Mouse (Mus musculus): ENCODE measurements around the gene Sar1a. TPM values are rescaled to one million over a fixed set of nuclear protein-coding genes. Genes with fewer than 3 reads are reported as not detected.

Gene Sar1a
- polyA plus RNA-seq, 1 experiment from 2014 or later = 193 TPM

DNA sequence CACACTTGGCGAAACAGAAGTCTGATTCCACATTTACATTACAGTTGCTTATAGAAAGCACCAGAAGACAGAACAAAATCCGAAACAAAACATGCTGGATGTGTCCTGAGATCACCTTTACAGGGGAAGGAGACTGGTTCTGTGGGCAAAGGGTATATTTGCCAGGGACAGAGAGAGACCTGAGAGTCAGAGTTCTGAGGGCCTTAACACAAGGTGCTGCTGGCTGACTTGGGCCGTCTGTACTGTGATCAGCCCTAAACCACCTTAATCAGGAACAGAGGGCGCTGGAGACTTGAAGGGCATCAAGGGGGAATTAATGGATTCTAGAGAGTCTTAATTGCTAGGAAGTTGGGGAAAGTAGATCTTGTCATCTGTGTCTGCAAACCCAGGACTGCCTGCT is 13.5 kb downstream of the Sar1a start:
- no peak for ATAC-seq (ENCODE audit: low FRiP score, low read depth)
- 79% methylated on average over 4 of the region's 4 CpGs for WGBS
- H3K4me2 ChIP-seq = no peak overlapping the region
- no peak overlapping the region for H3K9ac ChIP-seq
- no peak overlapping the region for H3K4me3 ChIP-seq
- H3K9me3 ChIP-seq = no peaks in the 10 kb centered on the region
- peaks cover 21% of the 10 kb centered on the region for H3K4me1 ChIP-seq (replicated peaks)
- H3K36me3 ChIP-seq = peaks cover 43% of the 10 kb centered on the region
- H3K27me3 ChIP-seq = no peaks in the 10 kb centered on the region
- no peak overlapping the region for H3K27ac ChIP-seq (replicated peaks)

DNA sequence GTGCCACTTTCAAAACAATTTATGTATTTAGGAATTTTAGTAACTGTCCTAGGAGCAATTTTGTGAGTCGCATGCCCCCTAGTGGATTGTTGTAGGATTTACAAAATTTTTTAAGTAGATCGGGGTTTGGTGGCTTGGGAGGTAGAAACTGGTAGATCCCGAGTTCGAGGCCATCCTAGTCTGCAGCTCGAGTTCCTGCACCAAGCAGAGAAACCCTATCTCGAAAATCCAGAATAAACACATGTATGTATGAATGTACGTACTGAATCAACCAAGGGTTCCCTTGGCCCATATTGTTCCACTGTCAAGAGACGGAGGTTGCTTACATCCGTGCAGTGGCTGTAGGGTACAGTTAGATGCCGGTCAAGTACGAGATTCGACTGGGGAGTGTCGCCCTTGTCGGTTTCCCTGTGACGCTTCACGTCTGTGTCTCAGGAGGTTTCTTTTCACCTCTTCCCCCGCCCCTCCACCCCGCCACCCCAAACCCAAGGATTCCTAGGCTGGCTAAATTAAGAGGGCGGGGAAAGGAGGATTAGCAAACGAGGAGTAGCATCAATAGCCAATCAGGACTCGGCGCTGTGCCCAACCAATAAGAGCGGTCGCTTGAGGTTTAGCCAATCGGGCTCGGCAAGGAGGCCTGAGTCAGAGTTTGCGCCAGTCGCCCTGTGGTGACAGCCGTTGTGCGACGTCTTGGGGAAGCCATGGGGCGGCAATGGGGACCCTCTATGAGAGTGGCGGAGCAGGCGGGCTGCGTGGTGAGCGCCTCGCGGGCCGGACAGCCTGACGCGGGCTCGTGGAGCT is 15.0 kb downstream of the Sar1a start, which contains the start of gene Tysnd1:
Tysnd1 (plus strand) TSS at position 645 of the 801 bp plus-strand sequence.
- Histone ChIP-seq H3K27ac (replicated peaks) (peak within 1 kb of the TSS; percentile 75), H3K9me3 (no peaks in the 10 kb centered on the region), H3K4me3 (peak within 1 kb of the TSS; percentile 74), H3K27me3 (no peaks in the 10 kb centered on the region), H3K4me2 (peak within 1 kb of the TSS; percentile 100), H3K9ac (peak within 1 kb of the TSS; percentile 80), H3K4me1 (replicated peaks) (peaks cover 21% of the 10 kb centered on the region), H3K36me3 (peaks cover 31% of the 10 kb centered on the region)
- ATAC-seq (ENCODE audit: low FRiP score, low read depth) = peak; percentile 97
- under 1% methylated on average over 42 of the region's 42 CpGs for WGBS

DNA sequence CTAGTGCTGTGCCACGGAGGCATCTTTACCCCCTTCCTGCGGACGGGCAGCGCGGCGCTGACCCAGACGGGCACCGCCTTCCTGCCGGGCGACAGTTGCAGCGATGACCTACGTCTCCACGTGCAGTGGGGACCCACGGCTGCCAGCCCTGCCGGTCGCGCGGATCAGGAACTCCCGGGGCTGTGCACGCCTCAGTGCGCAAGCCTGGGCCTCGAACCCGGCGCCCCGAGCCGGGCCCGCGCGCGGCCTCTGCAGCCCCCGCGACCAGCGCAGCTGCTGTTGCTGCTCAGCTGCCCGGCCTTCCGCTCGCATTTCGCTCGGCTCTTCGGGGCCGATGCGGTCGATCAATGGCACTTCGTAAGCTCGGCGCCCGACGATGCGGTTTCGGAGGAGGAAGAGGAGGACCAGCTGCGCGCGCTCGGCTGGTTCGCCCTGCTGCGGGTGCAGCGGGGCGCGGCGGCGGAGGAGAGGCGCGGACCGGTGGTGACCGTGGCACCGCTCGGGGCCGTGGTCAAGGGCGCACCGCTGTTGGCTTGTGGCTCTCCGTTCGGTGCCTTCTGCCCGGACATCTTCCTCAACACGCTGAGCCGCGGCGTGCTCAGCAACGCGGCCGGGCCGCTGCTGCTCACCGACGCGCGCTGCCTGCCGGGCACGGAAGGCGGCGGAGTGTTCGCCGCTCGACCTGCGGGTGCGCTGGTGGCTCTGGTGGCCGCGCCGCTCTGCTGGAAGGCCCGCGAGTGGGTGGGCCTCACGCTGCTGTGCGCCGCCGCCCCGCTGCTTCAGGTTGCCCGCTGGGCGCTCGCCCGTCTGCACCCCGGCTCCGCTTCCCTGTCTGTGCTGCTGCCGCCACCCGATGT is 15.8 kb downstream of the Sar1a start:
- Histone ChIP-seq H3K27ac (replicated peaks) (peak overlapping the region; percentile 74), H3K4me2 (peak overlapping the region; percentile 100), H3K27me3 (no peaks in the 10 kb centered on the region), H3K4me1 (replicated peaks) (peaks cover 21% of the 10 kb centered on the region), H3K9ac (peak overlapping the region; percentile 80), H3K36me3 (peaks cover 24% of the 10 kb centered on the region), H3K4me3 (peak overlapping the region; percentile 74), H3K9me3 (no peaks in the 10 kb centered on the region)
- under 1% methylated on average over 91 of the region's 111 CpGs for WGBS
- peak; percentile 46 for ATAC-seq (ENCODE audit: low FRiP score, low read depth)

DNA sequence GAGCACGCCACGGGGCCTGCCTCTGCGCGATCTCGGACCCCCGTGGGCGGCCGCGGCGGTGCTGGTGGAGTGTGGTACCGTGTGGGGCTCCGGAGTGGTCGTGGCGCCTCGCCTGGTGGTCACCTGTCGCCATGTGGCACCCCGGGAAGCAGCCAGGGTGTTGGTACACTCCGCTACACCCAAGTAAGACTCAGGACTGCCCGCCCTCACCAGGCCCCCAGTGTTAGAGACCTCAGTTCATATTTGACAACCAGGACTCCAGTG is 16.4 kb downstream of the Sar1a start:
- H3K27ac ChIP-seq (replicated peaks) = no peak overlapping the region
- H3K4me3 ChIP-seq = peak overlapping the region; percentile 74
- H3K4me1 ChIP-seq (replicated peaks) = peaks cover 21% of the 10 kb centered on the region
- H3K27me3 ChIP-seq = no peaks in the 10 kb centered on the region
- H3K4me2 ChIP-seq = peak overlapping the region; percentile 100
- H3K9me3 ChIP-seq = no peaks in the 10 kb centered on the region
- 14% methylated on average over 19 of the region's 19 CpGs for WGBS
- ATAC-seq (ENCODE audit: low FRiP score, low read depth) = no peak
- H3K9ac ChIP-seq = peak overlapping the region; percentile 80
- peaks cover 18% of the 10 kb centered on the region for H3K36me3 ChIP-seq

DNA sequence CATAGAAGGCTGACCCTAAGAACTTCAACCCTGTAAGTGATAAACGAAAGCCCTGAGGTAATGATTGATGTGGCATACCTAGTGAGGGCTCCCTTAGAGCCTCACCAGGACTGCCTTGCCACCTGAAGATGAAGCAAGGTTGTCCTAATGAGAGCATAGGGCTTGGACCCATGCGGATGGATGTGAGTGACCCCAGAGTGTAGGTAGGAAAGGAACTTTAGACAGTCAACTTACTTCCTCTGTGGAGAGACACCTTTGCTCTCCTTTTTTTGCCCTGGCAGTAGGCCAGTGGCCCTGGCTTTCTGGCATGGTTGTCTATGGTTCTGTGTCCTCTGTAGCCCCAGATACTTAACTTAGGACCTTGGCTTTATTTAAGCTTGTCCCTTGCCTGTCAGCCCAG is 16.9 kb downstream of the Sar1a start:
- peaks cover 21% of the 10 kb centered on the region for H3K4me1 ChIP-seq (replicated peaks)
- H3K9ac ChIP-seq = peak overlapping the region; percentile 80; the same call in 1 of the 2 replicates
- H3K36me3 ChIP-seq = peaks cover 19% of the 10 kb centered on the region
- H3K4me3 ChIP-seq = peak overlapping the region; percentile 74
- no peaks in the 10 kb centered on the region for H3K27me3 ChIP-seq
- no peaks in the 10 kb centered on the region for H3K9me3 ChIP-seq
- peak overlapping the region; percentile 100 for H3K4me2 ChIP-seq
- ATAC-seq (ENCODE audit: low FRiP score, low read depth) = no peak
- WGBS = 96% methylated on average over 2 of the region's 2 CpGs
- no peak overlapping the region for H3K27ac ChIP-seq (replicated peaks)

DNA sequence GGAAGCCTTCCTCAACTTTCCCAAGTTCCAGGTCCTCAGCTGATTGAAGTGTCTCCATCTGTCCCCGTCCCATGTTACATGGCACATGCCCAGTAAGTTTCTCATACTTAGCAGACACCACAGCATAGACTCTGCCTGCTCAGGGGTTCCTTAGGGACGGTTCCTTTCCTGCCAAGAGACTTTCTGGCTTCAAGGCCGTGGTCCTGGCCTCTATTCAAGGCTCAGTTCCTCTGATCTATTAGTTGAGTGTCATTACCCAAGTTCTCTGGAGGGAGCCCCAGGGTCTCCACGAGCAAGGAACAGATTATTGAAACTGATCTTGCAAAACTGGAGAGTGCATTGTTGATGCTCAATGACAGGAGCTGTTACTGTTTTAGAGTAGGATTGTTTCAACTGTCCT is 24.6 kb downstream of the Sar1a start:
- Histone ChIP-seq H3K36me3 (peaks cover 19% of the 10 kb centered on the region), H3K4me2 (no peak overlapping the region), H3K4me1 (replicated peaks) (no peaks in the 10 kb centered on the region), H3K9me3 (no peaks in the 10 kb centered on the region), H3K9ac (no peak overlapping the region), H3K27ac (replicated peaks) (no peak overlapping the region), H3K4me3 (no peak overlapping the region), H3K27me3 (no peaks in the 10 kb centered on the region)
- 88% methylated on average over 4 of the region's 4 CpGs for WGBS
- no peak for ATAC-seq (ENCODE audit: low FRiP score, low read depth)

DNA sequence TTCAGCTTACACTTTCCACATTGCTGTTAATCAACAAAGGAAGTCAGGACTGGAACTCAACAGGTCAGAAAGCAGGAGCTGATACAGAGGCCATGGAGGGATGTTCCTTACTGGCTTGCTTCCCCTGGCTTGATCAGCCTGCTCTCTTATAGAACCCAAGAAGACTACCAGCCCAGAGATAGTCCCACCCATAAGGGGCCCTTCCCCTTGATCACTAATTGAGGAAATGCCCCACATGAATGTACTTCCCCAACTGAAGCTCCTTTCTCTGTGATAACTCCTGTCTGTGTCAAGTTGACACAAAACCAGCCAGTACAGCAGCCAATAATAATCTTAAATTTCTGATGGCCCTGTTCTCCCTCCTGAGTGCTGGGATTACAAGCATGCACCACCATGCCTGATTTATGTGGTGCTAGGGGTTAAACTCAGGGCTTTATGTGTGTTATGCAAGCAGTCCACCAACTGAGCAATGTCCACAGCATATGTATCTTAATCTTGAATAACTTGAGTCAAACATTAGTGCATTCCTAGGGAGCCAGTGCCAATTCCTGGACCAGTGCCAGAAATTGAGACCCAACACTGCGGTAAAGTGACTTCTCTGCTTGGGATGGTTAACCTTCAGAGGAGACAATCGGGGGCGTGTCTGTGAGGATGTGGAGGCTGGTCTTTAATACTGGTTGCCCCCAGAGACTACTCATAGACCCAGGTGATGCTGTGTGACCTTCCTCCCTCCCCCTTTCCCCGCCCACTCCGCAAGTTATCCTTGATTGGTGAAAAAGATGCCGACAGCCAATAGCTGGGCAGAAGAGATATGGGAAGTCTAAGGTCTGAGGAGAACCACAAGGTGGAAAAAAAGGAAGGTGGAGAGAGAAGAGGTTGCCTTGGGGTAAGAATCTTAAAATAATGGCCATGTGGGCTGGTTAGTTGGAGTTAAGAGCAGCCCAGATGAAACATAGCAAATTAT is 26.6 kb downstream of the Sar1a start:
- Histone ChIP-seq H3K4me1 (replicated peaks) (no peaks in the 10 kb centered on the region), H3K4me2 (no peak overlapping the region), H3K27ac (replicated peaks) (no peak overlapping the region), H3K36me3 (peaks cover 17% of the 10 kb centered on the region), H3K9ac (no peak overlapping the region), H3K9me3 (no peaks in the 10 kb centered on the region), H3K27me3 (no peaks in the 10 kb centered on the region), H3K4me3 (no peak overlapping the region)
- no peak for ATAC-seq (ENCODE audit: low FRiP score, low read depth)
- WGBS = 80% methylated on average over 6 of the region's 6 CpGs

DNA sequence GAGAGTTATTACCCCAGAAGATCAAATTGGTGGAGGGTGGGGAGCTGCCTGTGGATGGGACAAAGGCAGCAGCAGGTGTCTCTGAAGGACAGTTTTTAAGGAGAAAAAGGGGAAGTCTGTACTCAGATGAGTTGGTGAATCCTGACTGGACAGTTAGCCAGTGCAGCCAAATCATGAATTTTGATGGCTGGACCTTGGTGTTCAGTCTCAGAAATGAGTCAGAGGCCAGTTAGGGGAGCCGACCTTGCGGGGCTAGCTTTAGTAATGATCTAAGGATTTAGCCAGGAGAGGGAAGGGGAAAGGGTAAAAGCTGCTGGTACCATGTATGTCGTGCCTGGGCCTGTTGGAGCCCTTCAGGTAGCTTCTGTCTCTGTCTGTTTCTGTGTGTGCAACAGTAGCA is 33.5 kb downstream of the Sar1a start:
- H3K36me3 ChIP-seq = no peaks in the 10 kb centered on the region
- no peaks in the 10 kb centered on the region for H3K9me3 ChIP-seq
- H3K4me1 ChIP-seq (replicated peaks) = peaks cover 8% of the 10 kb centered on the region; the same call in 1 of the 2 replicates
- H3K4me2 ChIP-seq = no peak overlapping the region
- H3K27me3 ChIP-seq = 0 out of 2 replicates have a peak, but pooled peaks cover 4% of the 10 kb centered on the region
- no peak for ATAC-seq (ENCODE audit: low FRiP score, low read depth)
- no peak overlapping the region for H3K27ac ChIP-seq (replicated peaks)
- no peak overlapping the region for H3K4me3 ChIP-seq
- no peak overlapping the region for H3K9ac ChIP-seq
- 76% methylated on average over 3 of the region's 3 CpGs for WGBS

DNA sequence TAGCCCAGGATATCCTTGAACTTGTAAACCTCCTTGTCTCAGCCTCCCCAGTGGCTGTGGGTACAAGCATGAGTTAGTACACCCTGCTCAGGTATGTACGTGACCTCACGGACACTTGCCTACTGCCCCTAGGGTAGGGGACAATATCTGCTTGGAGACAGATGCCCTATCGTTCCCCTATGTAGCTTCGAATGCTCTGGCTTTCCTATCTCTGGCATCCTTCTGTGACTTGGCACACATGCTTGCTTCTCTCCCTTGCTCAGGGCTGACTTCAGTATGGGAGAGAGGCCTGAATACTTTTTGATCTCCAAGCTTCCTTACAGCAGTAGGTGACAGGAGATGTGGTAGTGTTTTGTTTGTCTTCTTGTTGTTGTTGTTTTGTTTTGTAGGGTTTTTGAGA is 34.0 kb downstream of the Sar1a start:
- Histone ChIP-seq H3K27ac (replicated peaks) (no peak overlapping the region), H3K36me3 (no peaks in the 10 kb centered on the region), H3K27me3 (0 out of 2 replicates have a peak, but pooled peaks cover 4% of the 10 kb centered on the region), H3K9ac (no peak overlapping the region), H3K4me2 (no peak overlapping the region), H3K4me3 (no peak overlapping the region), H3K4me1 (replicated peaks) (peaks cover 8% of the 10 kb centered on the region; the same call in 1 of the 2 replicates), H3K9me3 (no peaks in the 10 kb centered on the region)
- no peak for ATAC-seq (ENCODE audit: low FRiP score, low read depth)
- WGBS = 95% methylated on average over 4 of the region's 4 CpGs

DNA sequence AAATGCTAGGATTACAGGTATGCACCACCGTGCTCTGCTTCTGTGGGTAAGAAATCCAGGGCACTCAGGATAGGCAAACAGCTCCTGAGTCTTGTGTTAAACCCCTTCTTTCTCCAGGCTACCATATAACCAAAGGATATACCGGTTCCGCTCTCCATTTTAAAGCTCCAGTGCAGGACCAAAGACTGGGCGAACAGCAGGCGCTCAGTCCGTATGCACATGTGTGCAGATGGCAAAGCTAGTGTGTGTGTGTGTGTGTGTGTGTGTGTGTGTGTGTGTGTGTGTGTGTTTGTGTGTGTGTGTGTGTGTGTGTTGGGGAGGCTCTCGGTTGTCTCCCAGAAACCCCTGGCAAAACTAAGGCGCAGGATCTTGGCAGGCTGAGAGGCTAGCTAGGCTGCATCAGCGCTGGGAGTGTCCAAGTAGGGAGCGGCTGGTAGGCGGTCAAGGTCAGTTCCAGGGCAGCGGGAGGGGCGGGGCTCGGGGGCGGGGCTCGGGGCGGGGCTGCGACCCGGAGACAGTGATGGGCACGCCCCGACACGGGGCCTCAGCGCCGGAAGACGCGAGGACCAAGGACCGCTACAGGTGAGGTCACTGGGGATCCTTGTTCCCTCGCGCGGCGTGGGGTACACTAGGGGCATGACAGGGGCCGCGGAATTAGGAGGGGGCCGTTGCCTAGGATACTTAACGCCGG is 34.8 kb downstream of the Sar1a start, which contains the start of gene Aifm2:
Aifm2 (plus strand) TSS at position 493 of the 691 bp plus-strand sequence.
- no peaks in the 10 kb centered on the region for H3K36me3 ChIP-seq
- 14% methylated on average over 30 of the region's 36 CpGs for WGBS
- no peak within 1 kb of the TSS for H3K27ac ChIP-seq (replicated peaks)
- H3K4me1 ChIP-seq (replicated peaks) = peaks cover 8% of the 10 kb centered on the region; the same call in 1 of the 2 replicates
- peak within 1 kb of the TSS; percentile 45 for H3K4me3 ChIP-seq
- peak; percentile 81 for ATAC-seq (ENCODE audit: low FRiP score, low read depth)
- H3K4me2 ChIP-seq = peak within 1 kb of the TSS; percentile 77
- 0 out of 2 replicates have a peak, but pooled peaks cover 4% of the 10 kb centered on the region for H3K27me3 ChIP-seq
- H3K9ac ChIP-seq = peak within 1 kb of the TSS; percentile 48
- H3K9me3 ChIP-seq = no peaks in the 10 kb centered on the region

DNA sequence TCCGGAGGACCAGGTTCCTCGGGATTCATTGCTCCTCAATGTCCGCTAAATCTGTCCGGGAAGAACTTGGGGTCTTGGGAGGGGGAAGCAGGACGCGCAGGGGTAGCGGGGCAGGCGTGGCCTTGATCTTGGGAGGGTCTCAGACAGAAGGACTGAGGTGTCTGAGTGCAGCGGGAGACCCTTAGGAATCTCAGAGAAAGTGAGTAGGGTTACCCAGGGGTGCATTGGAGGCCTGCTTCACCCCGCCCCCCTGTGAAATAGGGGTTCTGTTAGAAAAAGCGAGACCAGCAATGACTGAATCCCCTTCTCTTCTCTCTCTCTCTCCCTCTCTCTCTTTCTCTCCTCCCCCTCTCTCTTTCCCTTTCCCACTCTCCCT is 35.4 kb downstream of the Sar1a start:
- Histone ChIP-seq H3K27me3 (0 out of 2 replicates have a peak, but pooled peaks cover 4% of the 10 kb centered on the region), H3K27ac (replicated peaks) (no peak overlapping the region), H3K4me1 (replicated peaks) (peaks cover 8% of the 10 kb centered on the region; the same call in 1 of the 2 replicates), H3K4me3 (peak overlapping the region; percentile 45), H3K9me3 (no peaks in the 10 kb centered on the region), H3K36me3 (no peaks in the 10 kb centered on the region), H3K4me2 (peak overlapping the region; percentile 77), H3K9ac (peak overlapping the region; percentile 48)
- peak; percentile 66; the same call in 1 of the 2 replicates for ATAC-seq (ENCODE audit: low FRiP score, low read depth)
- WGBS = 6% methylated on average over 11 of the region's 11 CpGs
